Mouse (Mus musculus) limb, embryonic 15.5 days (tissue): ENCODE data around the gene Chrna4. TPM values are rescaled to one million over a fixed set of nuclear protein-coding genes. Genes with fewer than 3 reads are reported as not detected.

Source experiments
- ATAC-seq: fragments of 200-750 bp; cut with Nextera tagmentation; 2 replicates; pipeline ENCODE4 v1.8.0; 2017; ENCODE audit warnings: low read depth, moderate TSS enrichment; ENCODE audit not compliant: insufficient number of reproducible peaks, low FRiP score, low TSS enrichment
- H3K27ac ChIP-seq: fragments of 300-500 bp; sonication (generic); 2 replicates; pipeline ENCODE4 v1.5.1; 2015; ENCODE audit warnings: moderate library complexity, mild to moderate bottlenecking, inconsistent platforms
- H3K27me3 ChIP-seq: fragments of 300-500 bp; sonication (generic); 2 replicates; pipeline ENCODE4 v1.6.1; 2015; ENCODE audit warnings: inconsistent platforms
- H3K36me3 ChIP-seq: fragments of 300-500 bp; sonication (generic); 2 replicates; pipeline ENCODE4 v1.6.1; 2015; ENCODE audit warnings: inconsistent platforms
- H3K4me1 ChIP-seq: fragments of 300-500 bp; sonication (generic); 2 replicates; pipeline ENCODE4 v1.6.1; 2015; ENCODE audit warnings: inconsistent platforms
- H3K4me2 ChIP-seq: fragments of 300-500 bp; sonication (generic); 2 replicates; pipeline ENCODE4 v1.6.1; 2015; ENCODE audit warnings: mild to moderate bottlenecking, inconsistent platforms
- H3K4me3 ChIP-seq: fragments of 300-500 bp; sonication (generic); 2 replicates; pipeline ENCODE4 v1.5.1; 2015; ENCODE audit warnings: mild to moderate bottlenecking, inconsistent platforms
- H3K9ac ChIP-seq: fragments of 300-500 bp; sonication (generic); 2 replicates; pipeline ENCODE4 v1.6.1; 2015; ENCODE audit warnings: inconsistent platforms
- H3K9me3 ChIP-seq: fragments of 300-500 bp; sonication (generic); 2 replicates; pipeline ENCODE4 v1.6.1; 2016; ENCODE audit warnings: inconsistent platforms
- WGBS: fragments of 180-500 bp; shearing (Covaris S2); methylation state at CpG from one replicate; pipeline ENCODE4 v1.1.7; 2015; 5-methylcytosine and 5-hydroxymethylcytosine counted together
- polyA plus RNA-seq: library from polyadenylated mRNA; unstranded; fragments of >200 nt; fragmentation: Nextera tagmentation; extraction: Ambion mirVana; gene quantifications from 2 replicates; pipeline ENCODE4 v1.2.1, GENCODE M21; 2015

Gene Chrna4
- polyA plus RNA-seq, 1 experiment from 2014 or later = 1.3 TPM

DNA sequence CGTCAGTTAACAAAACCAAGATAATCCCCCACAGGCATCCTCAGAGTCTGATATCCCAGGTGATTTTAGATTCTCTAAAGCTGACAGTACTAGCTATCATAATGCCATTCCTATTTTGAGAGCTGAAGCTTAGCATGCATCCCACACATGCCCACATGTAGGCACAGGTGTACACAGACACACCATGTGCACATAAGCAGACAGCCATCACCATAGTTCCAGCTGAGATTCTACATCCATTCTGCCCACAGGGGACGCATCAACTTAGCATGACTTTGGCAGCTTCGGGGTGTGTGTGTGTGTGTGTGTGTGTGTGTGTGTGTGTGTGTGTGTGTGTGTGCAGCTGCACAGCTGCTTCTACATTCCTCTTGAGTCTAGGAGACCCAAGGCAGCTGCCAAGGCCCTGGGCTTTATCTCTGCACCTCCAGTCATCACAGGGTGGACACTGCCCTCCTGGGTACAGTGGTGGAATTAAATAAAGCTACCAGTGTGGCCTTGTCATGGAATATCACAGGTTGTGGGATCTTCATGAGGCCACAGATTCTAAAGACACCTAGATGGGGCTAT, 54.9 kb downstream of the Chrna4 start:
- 49% methylated on average over 3 of the region's 3 CpGs for WGBS
- no peak for ATAC-seq
- Histone ChIP-seq H3K9ac (no peak overlapping the region), H3K9me3 (no peaks in the 10 kb centered on the region), H3K4me1 (no peaks in the 10 kb centered on the region; the same call in 1 of the 2 replicates), H3K27ac (no peak overlapping the region), H3K4me2 (no peak overlapping the region), H3K4me3 (no peak overlapping the region), H3K27me3 (no peaks in the 10 kb centered on the region), H3K36me3 (peaks cover 6% of the 10 kb centered on the region)

DNA sequence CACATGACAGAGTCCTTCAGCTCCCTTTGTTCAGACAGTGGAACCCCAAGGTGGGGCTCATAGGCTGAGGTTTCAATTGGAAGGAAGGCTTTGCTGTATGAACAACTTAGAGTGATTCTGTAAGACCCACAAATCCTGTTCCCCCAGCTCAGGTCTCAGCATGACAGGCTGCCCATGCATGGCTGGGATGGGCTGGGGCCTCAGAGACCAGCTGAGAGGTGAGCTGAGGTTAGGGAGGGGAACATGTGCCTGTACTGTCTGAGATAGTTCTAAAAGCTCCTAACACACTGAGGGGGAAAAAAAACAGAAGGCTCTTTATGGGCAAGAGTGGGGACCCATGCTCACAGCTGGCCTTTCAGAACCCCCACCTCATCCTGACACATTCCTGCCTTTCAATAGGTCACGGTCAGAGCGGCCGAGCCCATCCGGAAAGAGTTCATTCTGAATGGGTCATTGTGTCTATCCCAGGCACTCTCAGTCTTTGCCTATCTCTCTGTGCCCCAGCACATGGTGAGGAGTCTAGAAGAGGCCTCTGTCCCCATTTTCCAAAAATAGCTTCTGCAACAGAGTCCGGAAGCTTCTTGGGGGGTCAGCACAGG, 55.8 kb downstream of the Chrna4 start:
- H3K27me3 ChIP-seq = no peaks in the 10 kb centered on the region
- H3K9ac ChIP-seq = no peak overlapping the region
- no peak overlapping the region for H3K4me2 ChIP-seq
- no peak overlapping the region for H3K4me3 ChIP-seq
- H3K9me3 ChIP-seq = no peaks in the 10 kb centered on the region
- no peak for ATAC-seq
- H3K27ac ChIP-seq = no peak overlapping the region
- WGBS = 85% methylated on average over 5 of the region's 5 CpGs
- H3K4me1 ChIP-seq = no peaks in the 10 kb centered on the region; the same call in 1 of the 2 replicates
- peaks cover 15% of the 10 kb centered on the region for H3K36me3 ChIP-seq

DNA sequence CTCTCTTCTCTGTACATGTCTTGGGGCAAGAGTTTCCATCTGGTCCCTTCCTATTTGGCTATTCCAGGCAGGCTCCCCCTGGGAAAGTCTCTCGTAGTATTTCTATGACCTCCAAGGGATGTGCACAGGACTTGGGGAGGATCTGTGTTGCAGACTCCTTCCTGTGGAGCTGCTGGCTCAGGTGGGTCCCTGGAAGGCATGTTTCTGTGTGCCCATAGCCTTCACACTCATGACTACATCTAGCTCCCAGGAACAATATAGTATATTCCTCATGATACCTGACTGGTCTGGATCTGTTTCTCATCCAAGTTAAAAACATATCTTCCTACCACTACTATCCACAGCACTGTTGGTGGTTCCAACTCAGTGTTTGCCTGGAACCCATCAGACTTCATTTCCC, 56.3 kb downstream of the Chrna4 start:
- H3K4me3 ChIP-seq = no peak overlapping the region
- ATAC-seq = no peak
- no peaks in the 10 kb centered on the region for H3K27me3 ChIP-seq
- H3K9me3 ChIP-seq = no peaks in the 10 kb centered on the region
- peaks cover 21% of the 10 kb centered on the region for H3K36me3 ChIP-seq
- no peak overlapping the region for H3K9ac ChIP-seq
- 0 out of 2 replicates have a peak overlapping the region, but pooled peaks have one; percentile 24 for H3K27ac ChIP-seq
- 85% methylated on average over 1 of the region's 1 CpGs for WGBS
- no peak overlapping the region for H3K4me2 ChIP-seq
- H3K4me1 ChIP-seq = no peaks in the 10 kb centered on the region; the same call in 1 of the 2 replicates

GRCm38 (mm10) chr2:180986449-180986848, 56.9 kb downstream of the Chrna4 start, which contains the start of gene Col20a1:
Gene Col20a1, plus strand, starts transcription at chr2:180986535.
- ATAC-seq = no peak
- no peak within 1 kb of the TSS for H3K4me3 ChIP-seq
- no peak within 1 kb of the TSS for H3K9ac ChIP-seq
- 73% methylated on average over 2 of the region's 2 CpGs for WGBS
- H3K9me3 ChIP-seq = no peaks in the 10 kb centered on the region
- no peaks in the 10 kb centered on the region; the same call in 1 of the 2 replicates for H3K4me1 ChIP-seq
- H3K4me2 ChIP-seq = no peak within 1 kb of the TSS
- no peaks in the 10 kb centered on the region for H3K27me3 ChIP-seq
- H3K36me3 ChIP-seq = peaks cover 26% of the 10 kb centered on the region
- H3K27ac ChIP-seq = 0 out of 2 replicates have a peak within 1 kb of the TSS, but pooled peaks have one; percentile 24

DNA sequence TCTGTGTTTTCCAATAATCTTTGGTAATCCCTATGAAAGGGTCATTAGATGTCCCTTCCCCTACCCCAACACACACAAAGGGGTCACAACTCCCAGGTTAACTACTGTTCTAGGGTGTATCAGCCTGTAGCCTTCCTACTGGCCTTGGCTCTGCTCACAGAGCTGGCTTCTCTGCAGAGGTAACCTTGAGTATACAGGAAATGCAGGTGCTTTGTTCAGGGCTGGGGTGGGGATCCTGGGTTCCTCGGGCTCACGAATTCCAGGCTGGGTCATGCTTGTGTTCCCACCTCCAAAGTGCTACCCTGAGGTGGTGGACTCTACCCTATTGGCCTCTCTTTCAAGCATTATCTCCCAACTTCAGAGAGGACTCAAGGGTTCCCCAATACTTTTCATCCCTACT, 57.7 kb downstream of the Chrna4 start:
- ATAC-seq = no peak
- peaks cover 34% of the 10 kb centered on the region for H3K36me3 ChIP-seq
- H3K9ac ChIP-seq = no peak overlapping the region
- H3K9me3 ChIP-seq = no peaks in the 10 kb centered on the region
- H3K4me3 ChIP-seq = no peak overlapping the region
- H3K4me2 ChIP-seq = no peak overlapping the region
- WGBS = 78% methylated on average over 2 of the region's 2 CpGs
- H3K27me3 ChIP-seq = no peaks in the 10 kb centered on the region
- H3K4me1 ChIP-seq = no peaks in the 10 kb centered on the region; the same call in 1 of the 2 replicates
- no peak overlapping the region for H3K27ac ChIP-seq

DNA sequence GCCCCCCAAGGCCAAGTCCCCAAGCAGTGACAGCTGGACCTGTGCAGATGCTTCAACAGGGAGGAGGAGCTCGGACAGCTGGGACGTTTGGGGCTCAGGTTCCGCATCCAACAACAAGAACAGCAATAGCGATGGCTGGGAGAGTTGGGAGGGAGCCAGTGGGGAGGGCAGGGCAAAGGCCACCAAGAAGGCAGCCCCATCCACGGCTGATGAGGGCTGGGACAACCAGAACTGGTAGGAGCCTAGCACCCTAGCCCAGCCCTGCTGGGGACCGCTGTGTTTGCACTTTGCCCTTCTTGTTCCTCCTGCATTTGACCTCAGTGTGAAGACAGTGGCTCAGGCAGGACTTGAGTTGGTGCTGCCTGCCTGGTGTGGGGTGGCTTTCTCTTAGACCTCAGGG, 62.2 kb downstream of the Chrna4 start:
- H3K27me3 ChIP-seq = no peaks in the 10 kb centered on the region
- no peak overlapping the region for H3K4me3 ChIP-seq
- no peak overlapping the region for H3K4me2 ChIP-seq
- H3K9me3 ChIP-seq = no peaks in the 10 kb centered on the region
- H3K4me1 ChIP-seq = no peaks in the 10 kb centered on the region
- no peak for ATAC-seq
- 74% methylated on average over 6 of the region's 6 CpGs for WGBS
- H3K36me3 ChIP-seq = peaks cover 79% of the 10 kb centered on the region
- H3K27ac ChIP-seq = no peak overlapping the region
- no peak overlapping the region for H3K9ac ChIP-seq

Other genes with a start within 250 kb of the Chrna4 start
- gene Ythdf1, start 122.6 kb downstream of the Chrna4 start, polyA plus RNA-seq = 45.0 and 53.4 TPM in 2 replicates
- gene Birc7, start 114.5 kb downstream of the Chrna4 start, polyA plus RNA-seq = not detected in 2 replicates
- gene Nkain4, start 88.8 kb downstream of the Chrna4 start, polyA plus RNA-seq = 8.1 and 8.4 TPM in 2 replicates
- gene Arfgap1, start 76.3 kb downstream of the Chrna4 start, polyA plus RNA-seq = 147 and 148 TPM in 2 replicates
- 1.2 and 1.8 TPM in 2 replicates for gene Col20a1, start 57.0 kb downstream of the Chrna4 start, polyA plus RNA-seq
- gene Kcnq2, start 91.8 kb upstream of the Chrna4 start, polyA plus RNA-seq = 0.15 TPM in 1 of 2 replicates, not detected in the other
- not detected in 2 replicates for gene Eef1a2, start 113.5 kb upstream of the Chrna4 start, polyA plus RNA-seq
- gene Ppdpf, start 143.7 kb upstream of the Chrna4 start, polyA plus RNA-seq = 230 and 254 TPM in 2 replicates
- 2.1 and 2.2 TPM in 2 replicates for gene Ptk6, start 159.2 kb upstream of the Chrna4 start, polyA plus RNA-seq
- gene Srms, start 169.6 kb upstream of the Chrna4 start, polyA plus RNA-seq = 0.26 and 0.41 TPM in 2 replicates
- 0.14 and 0.25 TPM in 2 replicates for gene Fndc11, start 176.5 kb upstream of the Chrna4 start, polyA plus RNA-seq
- 1.3 and 1.4 TPM in 2 replicates for gene Helz2, start 198.5 kb upstream of the Chrna4 start, polyA plus RNA-seq
- 14.1 and 15.1 TPM in 2 replicates for gene Gmeb2, start 244.5 kb upstream of the Chrna4 start, polyA plus RNA-seq